9 mouse cellular contexts compared by ENCODE assay signal in the genomic region with DNA sequence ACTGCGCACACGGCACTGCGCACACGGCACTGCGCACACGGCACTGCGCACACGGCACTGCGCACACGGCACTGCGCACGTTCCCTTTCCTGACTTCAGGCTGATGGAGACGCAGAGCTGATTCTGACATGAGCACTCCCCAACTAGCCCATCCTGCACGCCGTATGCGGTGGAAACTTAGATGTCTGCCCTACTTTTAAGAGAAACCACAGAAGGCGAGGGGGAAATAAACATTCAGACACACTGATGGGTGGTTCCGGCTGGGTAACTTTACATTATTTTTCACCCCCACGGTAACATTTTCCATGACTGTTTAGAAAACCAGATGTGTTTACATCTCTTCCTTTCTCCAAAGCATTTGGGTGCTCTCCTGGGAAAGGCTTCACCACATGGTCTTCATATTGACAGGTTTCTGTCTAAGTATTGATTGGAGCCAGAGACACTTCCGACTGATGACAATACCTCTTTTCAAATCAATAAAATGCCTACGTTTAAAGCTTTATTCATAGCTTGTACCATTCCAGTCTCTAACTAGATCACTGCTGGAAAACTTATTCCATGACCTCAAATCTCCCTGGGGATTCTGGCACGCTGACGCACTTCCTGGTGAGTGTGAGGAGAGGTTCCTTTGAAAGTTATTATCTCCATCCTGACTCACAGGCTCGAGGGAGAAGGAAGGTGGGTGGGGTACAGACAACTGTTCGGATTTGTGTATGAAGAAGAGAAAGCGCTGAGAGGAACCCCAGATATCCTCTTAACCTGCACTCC.
DNase-seq lines count a peak whose midpoint lies in the region; ATAC-seq and TF ChIP-seq lines count a peak whose summit lies in the region.
"Had no signal": no experiment of that assay in that cellular context is flagged by ENCODE, and none has a peak within 500 bp of the region (broad histone marks: within the 10 kb centered on the region; RNA-seq: fewer than 3 reads in every experiment).

No protein-coding gene starts in this region.

- 78% methylated on average over 24 of the region's 26 CpGs for WGBS in kidney, postnatal 0 days
- WGBS in midbrain, postnatal 0 days = 86% methylated on average over 26 of the region's 26 CpGs
- WGBS in forebrain, embryonic 11.5 days = 89% methylated on average over 24 of the region's 26 CpGs

- H3K36me3 ChIP-seq in kidney, postnatal 0 days (ENCODE audit: insufficient read depth, low read length) = no peaks in the 10 kb centered on the region
- peaks cover 5% of the 10 kb centered on the region; the same call in 1 of the 2 replicates for H3K36me3 ChIP-seq in midbrain, postnatal 0 days (ENCODE audit: insufficient read depth, low read length)
- no peaks in the 10 kb centered on the region; the same call in 1 of the 2 replicates for H3K36me3 ChIP-seq in forebrain, embryonic 11.5 days (ENCODE audit: control insufficient read depth, insufficient read depth, low read length)
- H3K36me3 ChIP-seq: limb, embryonic 15.5 days had no signal

- no peak overlapping the region for H3K4me2 ChIP-seq in kidney, postnatal 0 days (ENCODE audit: low read length)
- H3K4me2 ChIP-seq in midbrain, postnatal 0 days (ENCODE audit: low read depth, low read length, poor library complexity, severe bottlenecking) = no peak overlapping the region
- H3K4me2 ChIP-seq in forebrain, embryonic 11.5 days (ENCODE audit: low read depth, low read length, severe bottlenecking) = no peak overlapping the region
- H3K4me2 ChIP-seq: limb, embryonic 15.5 days had no signal

- no peak for DNase-seq in kidney, postnatal 0 days (ENCODE audit: low spot score)
- DNase-seq in kidney, postnatal 4 days = no peak
- peak; percentile 66 for DNase-seq in ES-CJ7 (ENCODE audit: low read depth, low spot score)
- peak; percentile 17 for DNase-seq in adipocyte (ENCODE audit: low spot score)
- peak; percentile 71 to 75 for DNase-seq in heart, postnatal 10 days
- no peak for DNase-seq in midbrain, postnatal 0 days (ENCODE audit: low spot score)
- no peak for DNase-seq in forebrain, embryonic 11.5 days (ENCODE audit: low spot score)
- DNase-seq: thymus, postnatal 4 days had no signal

- no peak for TF ChIP-seq CTCF in kidney, postnatal 0 days (IDR thresholded peaks at IDR 0.05; ENCODE audit: low read depth)
- no peak for TF ChIP-seq CTCF in midbrain, postnatal 0 days (IDR thresholded peaks at IDR 0.05)

- intact Hi-C loops in heart, postnatal 10 days (cut with DNase I) = no loop called here

- H3K4me3 ChIP-seq in kidney, postnatal 0 days (replicated peaks; ENCODE audit: low read depth, low read length) = no peak overlapping the region
- H3K4me3 ChIP-seq in midbrain, postnatal 0 days (ENCODE audit: low read depth, low read length) = no peak overlapping the region
- no peak overlapping the region for H3K4me3 ChIP-seq in forebrain, embryonic 11.5 days (ENCODE audit: low read depth, low read length)
- H3K4me3 ChIP-seq: limb, embryonic 15.5 days had no signal

- H3K4me1 ChIP-seq in kidney, postnatal 0 days (replicated peaks; ENCODE audit: insufficient read depth, low read length) = peaks cover 20% of the 10 kb centered on the region
- no peaks in the 10 kb centered on the region for H3K4me1 ChIP-seq in midbrain, postnatal 0 days (ENCODE audit: insufficient read depth, low read length)
- H3K4me1 ChIP-seq in forebrain, embryonic 11.5 days (replicated peaks; ENCODE audit: control insufficient read depth, insufficient read depth, low read length) = no peaks in the 10 kb centered on the region

- no peaks in the 10 kb centered on the region for H3K27me3 ChIP-seq in kidney, postnatal 0 days (ENCODE audit: insufficient read depth, low read length)
- no peaks in the 10 kb centered on the region for H3K27me3 ChIP-seq in midbrain, postnatal 0 days (ENCODE audit: insufficient read depth, low read length)
- no peaks in the 10 kb centered on the region for H3K27me3 ChIP-seq in forebrain, embryonic 11.5 days (ENCODE audit: control insufficient read depth, insufficient read depth, low read length)
- H3K27me3 ChIP-seq: limb, embryonic 15.5 days had no signal

- no peaks in the 10 kb centered on the region for H3K9me3 ChIP-seq in kidney, postnatal 0 days (replicated peaks; ENCODE audit: low read length)
- no peaks in the 10 kb centered on the region for H3K9me3 ChIP-seq in midbrain, postnatal 0 days (ENCODE audit: low read length)
- no peaks in the 10 kb centered on the region for H3K9me3 ChIP-seq in forebrain, embryonic 11.5 days (ENCODE audit: control insufficient read depth, low read length)
- H3K9me3 ChIP-seq: limb, embryonic 15.5 days had no signal

- H3K27ac ChIP-seq in kidney, postnatal 0 days = peak overlapping the region; percentile 44; the same call in 1 of the 2 replicates
- H3K27ac ChIP-seq in midbrain, postnatal 0 days (ENCODE audit: low read depth, low read length) = no peak overlapping the region
- H3K27ac ChIP-seq in forebrain, embryonic 11.5 days (ENCODE audit: low read depth, low read length) = no peak overlapping the region
- H3K27ac ChIP-seq: limb, embryonic 15.5 days had no signal

- no peak overlapping the region for H3K9ac ChIP-seq in kidney, postnatal 0 days (ENCODE audit: low read depth, low read length)
- H3K9ac ChIP-seq in midbrain, postnatal 0 days (replicated peaks; ENCODE audit: low read length, poor library complexity, severe bottlenecking) = no peak overlapping the region
- H3K9ac ChIP-seq in forebrain, embryonic 11.5 days (ENCODE audit: low read length) = no peak overlapping the region
- H3K9ac ChIP-seq: limb, embryonic 15.5 days had no signal

- ATAC-seq in kidney, postnatal 0 days (replicated peaks; ENCODE audit: low FRiP score, low read depth) = no peak
- no peak for ATAC-seq in midbrain, postnatal 0 days (ENCODE audit: low FRiP score)
- no peak for ATAC-seq in forebrain, embryonic 11.5 days (replicated peaks; ENCODE audit: low FRiP score)

Comparison
In these comparisons a context has a peak if more than half of its experiments do, and no peak if none do; other contexts are left out.
1. DNase-seq: peak in ES-CJ7 (single experiment), adipocyte (single experiment) and heart, postnatal 10 days (2 of 2); none in kidney, postnatal 0 days (single experiment), kidney, postnatal 4 days (0 of 2), midbrain, postnatal 0 days (single experiment) and forebrain, embryonic 11.5 days (single experiment).